Mouse (Mus musculus) lung, embryonic 14.5 days (tissue): ENCODE data around the gene Pdcd4. TPM values are rescaled to one million over a fixed set of nuclear protein-coding genes. Genes with fewer than 3 reads are reported as not detected.

Experiments
- ATAC-seq: fragments of 200-750 bp; cut with Nextera tagmentation; 2 replicates; pipeline ENCODE4 v1.8.0; 2017; ENCODE audit warnings: mild to moderate bottlenecking, moderate TSS enrichment, moderate library complexity; ENCODE audit not compliant: insufficient read depth
- DNase-seq: peaks from one replicate; pipeline ENCODE4 v3.0.0-alpha.2; 2015
- H3K27ac ChIP-seq: fragments of 300-500 bp; sonication (generic); 2 replicates; pipeline ENCODE4 v1.5.1; 2014; ENCODE audit warnings: low read depth, mild to moderate bottlenecking, moderate library complexity
- H3K27me3 ChIP-seq: fragments of 300-500 bp; sonication (generic); 2 replicates; pipeline ENCODE4 v1.6.1; 2014; ENCODE audit warnings: low read length, control low read depth; ENCODE audit not compliant: insufficient read depth
- H3K36me3 ChIP-seq: fragments of 300-500 bp; sonication (generic); 2 replicates; pipeline ENCODE4 v1.6.1; 2014; ENCODE audit warnings: control low read depth; ENCODE audit not compliant: insufficient read depth
- H3K4me1 ChIP-seq: fragments of 300-500 bp; sonication (generic); 2 replicates; pipeline ENCODE4 v1.6.1; 2014; ENCODE audit warnings: antibody characterized with exemption, control low read depth; ENCODE audit not compliant: insufficient read depth
- H3K4me2 ChIP-seq: fragments of 300-500 bp; sonication (generic); 2 replicates; pipeline ENCODE4 v1.6.1; 2014; ENCODE audit warnings: mild to moderate bottlenecking
- H3K4me3 ChIP-seq: fragments of 300-500 bp; sonication (generic); 2 replicates; pipeline ENCODE4 v1.5.1; 2014; ENCODE audit warnings: low read depth, low read length
- H3K9ac ChIP-seq: fragments of 300-500 bp; sonication (generic); 2 replicates; pipeline ENCODE4 v1.6.1; 2014
- H3K9me3 ChIP-seq: fragments of 300-500 bp; sonication (generic); 2 replicates; pipeline ENCODE4 v1.6.1; 2016; ENCODE audit warnings: low read depth, low read length, control low read depth
- CTCF ChIP-seq: IDR thresholded peaks from 2 replicates; pipeline ENCODE4 v1.5.1; 2016; ENCODE audit warnings: antibody characterized with exemption, low read depth
- WGBS: fragments of 180-500 bp; shearing (Covaris S2); extraction: QIAGEN DNeasy Blood & Tissue Kit; methylation state at CpG from one replicate; pipeline ENCODE4 v1.1.7; 2014; 5-methylcytosine and 5-hydroxymethylcytosine counted together
- polyA plus RNA-seq: library from polyadenylated mRNA; unstranded; fragments of >200 nt; fragmentation: Nextera tagmentation; extraction: Ambion mirVana; gene quantifications from 2 replicates; pipeline ENCODE4 v1.2.1, GENCODE M21; 2014

Gene Pdcd4
- polyA plus RNA-seq, 1 experiment from 2014 or later = 101 TPM

- 59% methylated on average over 1 of the region's 1 CpGs for WGBS
- H3K27ac ChIP-seq = no peak overlapping the region
- no peak for DNase-seq
- no peaks in the 10 kb centered on the region for H3K9me3 ChIP-seq
- no peak for TF ChIP-seq CTCF
- H3K27me3 ChIP-seq = no peaks in the 10 kb centered on the region
- H3K4me2 ChIP-seq = no peak overlapping the region
- no peak overlapping the region for H3K9ac ChIP-seq
- H3K4me1 ChIP-seq = no peaks in the 10 kb centered on the region
- H3K36me3 ChIP-seq = no peaks in the 10 kb centered on the region
- ATAC-seq = no peak
- no peak overlapping the region for H3K4me3 ChIP-seq
These were observed 81.6 kb downstream of the Pdcd4 start for GRCm38 (mm10) chr19:53973656-53974055.

Other genes starting within 250 kb of the Pdcd4 start
- gene Rbm20, start 214.9 kb upstream of the Pdcd4 start, polyA plus RNA-seq = 0.59 and 1.2 TPM in 2 replicates
- 53.3 and 54.8 TPM in 2 replicates for gene Shoc2, start 52.1 kb downstream of the Pdcd4 start, polyA plus RNA-seq
- gene Bbip1, start 52.4 kb downstream of the Pdcd4 start, polyA plus RNA-seq = 69.3 and 69.8 TPM in 2 replicates
- 0.09 and 0.31 TPM in 2 replicates for gene Adra2a, start 151.9 kb downstream of the Pdcd4 start, polyA plus RNA-seq